Mouse (Mus musculus): ENCODE measurements at regions not wholly inside any gene's neighbourhood (a gene's known extent, or its start where the extent isn't known, plus 50 kb on each side); places are given as distances from the start of the nearest gene placed in this dataset.

DNA sequence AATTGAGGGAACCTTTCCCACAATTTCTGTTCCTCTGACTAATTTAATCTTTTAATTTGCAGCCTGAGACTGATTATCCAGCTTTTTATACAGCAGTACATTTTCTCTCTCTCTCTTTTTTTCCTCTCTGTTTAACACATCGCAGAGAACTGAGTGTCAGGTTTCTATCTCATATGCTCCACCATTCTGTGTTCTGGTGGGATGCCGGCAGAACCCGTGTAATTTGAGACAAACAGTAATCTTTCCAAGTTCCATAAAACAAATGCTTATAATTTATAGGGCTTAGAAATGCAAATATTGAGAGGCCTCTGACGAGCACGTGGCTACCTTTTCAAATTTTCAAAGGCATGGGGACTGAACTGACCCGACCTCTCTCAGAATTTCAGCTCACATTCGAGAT lies 59.1 kb downstream of the Zbtb18 start:
- no peak for ATAC-seq (ENCODE audit: insufficient number of reproducible peaks, low FRiP score, low TSS enrichment)

DNA sequence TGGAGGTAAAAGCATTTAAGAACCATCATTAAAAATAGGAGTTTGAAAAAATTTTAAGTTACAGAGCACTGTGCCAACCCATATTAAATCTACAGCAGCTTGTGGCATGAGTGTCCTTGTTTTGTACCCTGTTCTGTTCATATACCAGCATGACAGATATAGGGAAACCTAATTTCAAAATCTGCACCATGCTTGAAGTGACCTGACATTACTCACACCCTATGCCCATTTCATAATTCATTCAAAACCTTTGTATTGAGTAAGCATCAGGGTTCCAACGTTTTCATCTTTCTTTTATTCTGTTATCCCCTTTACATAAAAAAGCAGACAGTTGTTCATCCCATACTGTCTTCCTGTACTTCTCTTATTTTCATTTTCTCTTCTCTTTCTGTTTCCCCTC lies 61.8 kb downstream of the Zbtb18 start:
- ATAC-seq (ENCODE audit: insufficient number of reproducible peaks, low FRiP score, low TSS enrichment) = no peak

DNA sequence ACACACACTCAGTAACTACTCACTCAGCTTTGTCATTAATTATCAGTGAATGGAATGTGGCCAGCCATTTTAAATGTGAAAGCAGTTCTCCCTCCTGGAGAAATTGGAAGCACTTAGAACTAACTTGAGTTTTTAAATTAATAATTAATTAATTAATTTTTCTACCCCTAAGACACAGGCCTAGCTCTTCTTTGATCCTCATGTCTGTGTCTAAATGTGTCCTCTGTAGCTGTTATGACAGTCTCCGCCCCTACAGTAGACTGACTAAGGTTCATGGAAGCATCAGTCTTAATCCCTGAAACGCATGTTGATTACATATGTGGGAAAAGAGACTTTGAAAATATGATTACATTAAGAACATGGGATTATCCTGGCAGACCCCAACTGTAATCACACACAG lies 62.6 kb downstream of the Zbtb18 start:
- ATAC-seq (ENCODE audit: insufficient number of reproducible peaks, low FRiP score, low TSS enrichment) = no peak

DNA sequence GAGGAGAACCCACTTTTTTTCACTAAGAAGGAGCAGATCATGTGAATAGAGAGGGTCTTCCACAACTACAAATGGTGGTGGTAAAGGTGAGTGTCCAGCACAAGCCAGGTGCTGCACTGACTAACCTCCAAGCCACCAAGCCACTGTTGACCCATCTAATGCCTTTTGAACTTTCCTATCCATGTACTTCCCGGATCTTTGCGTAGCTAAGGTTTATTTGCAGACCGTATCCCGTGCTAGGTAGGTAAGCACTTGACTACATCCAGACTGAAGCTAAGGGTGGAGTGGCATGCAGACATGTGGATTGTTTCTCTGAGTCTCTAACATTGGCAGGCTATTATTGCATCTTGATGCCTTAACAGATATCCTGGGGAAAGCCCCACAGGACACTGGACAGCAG lies 65.2 kb downstream of the Zbtb18 start:
- 0 out of 2 replicates have a peak, but pooled peaks have one; percentile 4 for ATAC-seq (ENCODE audit: insufficient number of reproducible peaks, low FRiP score, low TSS enrichment)

DNA sequence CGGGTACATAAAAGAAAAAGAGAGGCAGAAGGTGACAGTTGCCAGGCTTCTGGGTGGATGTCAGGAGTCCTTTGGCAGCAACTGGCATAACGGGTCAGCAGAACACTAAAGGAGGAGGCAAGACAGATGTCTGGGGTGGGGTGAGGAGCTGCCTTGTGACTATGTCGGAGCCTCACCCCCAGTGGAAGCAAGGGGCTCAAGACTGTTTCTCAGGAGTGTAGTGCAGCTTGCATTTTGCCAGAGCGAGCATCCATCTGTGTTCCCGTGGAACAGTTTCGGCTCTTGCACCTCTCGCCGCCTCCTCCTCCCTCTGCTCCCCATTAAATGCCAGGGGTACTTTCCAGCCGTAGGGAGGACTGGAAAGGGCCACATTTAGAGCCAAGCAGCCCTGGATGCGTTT lies 67.6 kb downstream of the Zbtb18 start:
- no peak for ATAC-seq (ENCODE audit: insufficient number of reproducible peaks, low FRiP score, low TSS enrichment)

DNA sequence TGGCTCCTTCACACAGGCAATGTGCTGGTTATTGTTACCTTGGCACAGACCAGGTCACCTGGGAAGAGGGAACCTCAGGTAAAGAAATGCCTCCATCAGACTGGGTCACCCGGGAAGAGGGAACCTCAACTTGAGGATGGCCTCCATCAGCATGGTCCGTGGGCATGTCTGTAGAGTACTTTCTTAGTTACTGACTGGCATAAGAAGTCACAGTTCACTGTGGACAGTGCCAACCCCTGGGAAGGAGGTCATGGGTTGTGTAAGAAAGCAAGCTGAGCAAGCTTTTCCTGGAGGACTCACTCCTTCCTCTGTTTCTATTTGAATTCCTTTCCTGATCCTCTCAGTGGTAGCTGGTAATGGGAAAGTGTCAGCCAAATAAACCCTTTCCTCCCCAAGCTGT lies 70.0 kb downstream of the Zbtb18 start:
- ATAC-seq (ENCODE audit: insufficient number of reproducible peaks, low FRiP score, low TSS enrichment) = no peak

DNA sequence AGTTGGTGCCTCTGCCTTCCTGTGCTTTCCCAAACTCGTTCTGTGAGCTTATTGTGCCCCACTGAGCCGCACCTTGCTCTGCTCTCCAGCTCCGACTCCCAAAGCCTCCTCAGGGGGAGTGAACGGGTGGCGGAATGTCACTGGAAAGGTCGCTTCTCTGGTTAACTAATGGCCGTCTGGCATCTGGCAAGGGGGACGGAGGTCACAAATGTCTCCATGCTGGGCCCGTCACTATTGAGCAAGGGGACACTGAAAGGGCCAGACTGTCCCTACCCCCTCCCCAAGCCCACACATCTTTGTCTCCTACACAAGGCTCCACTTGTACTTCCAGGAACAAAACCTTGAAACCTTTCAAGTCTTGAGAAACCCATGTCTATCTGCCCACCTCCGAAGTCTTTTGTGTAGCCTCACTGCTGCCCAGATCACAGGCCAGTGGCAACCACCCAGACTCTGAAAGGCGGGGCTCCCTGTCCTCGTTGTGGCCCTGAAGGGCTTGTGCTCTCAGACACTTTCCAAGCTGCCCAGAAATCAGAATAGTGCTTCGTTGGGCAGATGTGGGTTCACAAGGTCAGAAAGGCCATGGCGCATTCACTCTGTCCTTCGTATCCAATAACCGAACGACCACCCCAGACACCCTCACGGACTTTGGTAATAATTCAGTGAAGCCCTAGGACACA lies 75.9 kb downstream of the Zbtb18 start:
- ATAC-seq (ENCODE audit: insufficient number of reproducible peaks, low FRiP score, low TSS enrichment) = no peak

DNA sequence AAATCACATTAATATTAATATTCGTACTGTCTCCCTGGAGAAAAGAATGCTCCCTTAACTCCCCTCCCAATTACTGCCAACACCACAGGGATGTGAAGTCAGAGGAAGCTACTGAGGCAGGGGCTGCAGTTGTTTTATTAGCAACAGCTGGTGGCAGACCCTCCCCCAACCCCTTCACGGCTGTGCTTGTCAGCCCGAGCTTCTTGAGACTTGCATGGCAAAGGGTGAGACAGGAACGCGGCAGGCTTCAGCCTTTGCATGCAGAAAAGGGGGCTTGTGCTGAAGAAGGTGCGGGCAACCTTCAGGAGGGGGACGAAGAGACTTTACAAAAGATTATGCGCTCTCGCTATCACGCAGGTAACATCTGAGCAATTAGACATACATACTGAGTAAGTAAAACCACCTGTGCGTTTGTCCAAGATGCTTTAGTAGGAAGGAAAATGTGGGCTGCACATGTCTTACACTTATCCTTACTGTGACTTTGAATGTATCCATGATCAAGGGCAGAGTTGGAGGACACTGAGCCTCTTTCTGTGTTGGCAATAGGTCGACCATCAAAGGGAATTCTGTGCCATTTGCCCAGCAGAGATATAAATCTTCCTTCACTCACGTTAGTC lies 76.9 kb downstream of the Zbtb18 start:
- ATAC-seq (ENCODE audit: insufficient number of reproducible peaks, low FRiP score, low TSS enrichment) = no peak

DNA sequence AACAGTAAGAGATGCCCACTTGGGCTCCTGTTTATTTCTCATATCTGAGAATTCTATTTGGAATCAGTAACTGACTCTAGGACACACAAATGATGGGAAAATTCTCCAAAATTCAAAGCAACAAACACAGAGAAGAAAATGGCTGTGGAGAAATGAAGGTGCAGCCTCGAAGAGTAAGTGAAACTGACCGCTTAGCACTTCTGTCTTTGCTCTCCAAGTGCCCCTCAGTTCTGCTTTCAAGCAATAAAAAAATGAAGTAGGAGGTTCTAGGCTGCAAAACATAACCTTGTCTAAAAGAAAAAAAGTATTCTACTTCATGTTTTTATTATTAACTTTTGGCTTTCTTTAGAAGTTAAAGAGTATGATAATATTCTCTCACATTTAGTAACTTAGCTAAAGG lies 79.0 kb downstream of the Zbtb18 start:
- no peak for ATAC-seq (ENCODE audit: insufficient number of reproducible peaks, low FRiP score, low TSS enrichment)

DNA sequence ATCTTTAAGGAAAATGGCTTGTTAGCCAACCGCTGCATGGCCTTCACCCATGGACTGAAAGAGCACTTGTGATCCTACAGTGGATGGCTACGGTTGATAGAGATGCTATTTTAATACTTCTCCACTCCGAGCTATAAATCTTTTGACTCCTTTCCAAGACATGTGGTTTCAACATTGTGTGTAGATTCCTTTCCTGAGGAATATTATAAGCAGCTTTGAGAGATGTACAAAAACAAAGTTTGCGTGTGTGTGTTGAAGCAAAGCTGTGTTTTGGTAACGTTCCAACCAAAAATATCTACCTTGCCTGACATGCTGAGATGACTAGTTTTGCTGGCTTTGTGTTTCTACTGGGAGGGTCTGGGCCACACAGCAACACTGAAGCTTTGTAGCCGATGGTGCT lies 83.0 kb downstream of the Zbtb18 start:
- no peak for ATAC-seq (ENCODE audit: insufficient number of reproducible peaks, low FRiP score, low TSS enrichment)

DNA sequence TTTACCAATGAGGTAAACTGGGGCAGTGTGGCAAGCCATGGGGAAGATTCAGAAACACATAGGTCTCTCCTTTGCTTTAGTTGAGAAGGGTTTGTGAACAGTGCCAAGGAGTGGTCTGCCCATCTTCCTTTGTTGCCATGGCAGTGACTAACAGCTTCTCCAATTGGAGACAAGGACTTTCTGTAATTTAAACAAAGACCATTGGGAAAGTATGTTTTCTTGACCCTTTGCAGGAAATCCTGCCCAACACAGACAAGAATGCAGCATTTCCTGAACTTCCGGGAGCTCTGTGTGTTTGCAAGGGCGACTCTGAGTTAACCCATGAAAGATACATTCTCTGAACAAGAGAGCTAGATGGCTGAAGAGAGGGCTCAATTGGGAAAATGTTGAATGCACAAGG lies 89.6 kb downstream of the Zbtb18 start:
- no peak for ATAC-seq (ENCODE audit: insufficient number of reproducible peaks, low FRiP score, low TSS enrichment)

DNA sequence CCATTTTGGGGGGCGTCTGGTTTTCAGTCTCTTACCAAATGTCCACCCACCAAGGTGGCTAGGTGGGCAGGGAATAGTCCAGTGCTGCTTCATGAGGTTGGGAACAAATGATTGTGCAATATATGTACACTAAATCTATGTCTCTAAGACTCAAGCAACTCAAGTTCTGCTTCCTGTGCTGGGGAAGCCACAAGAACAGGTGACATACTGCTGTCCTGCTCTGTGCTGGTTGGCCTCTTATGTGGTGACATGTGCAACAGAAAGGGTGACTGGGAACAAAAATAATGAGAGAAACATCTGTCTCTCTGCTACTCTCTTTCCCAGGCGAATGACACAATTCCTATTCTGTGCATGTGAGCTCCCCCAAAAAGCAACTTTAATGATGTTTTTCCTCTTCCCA lies 90.5 kb downstream of the Zbtb18 start:
- no peak for ATAC-seq (ENCODE audit: insufficient number of reproducible peaks, low FRiP score, low TSS enrichment)

DNA sequence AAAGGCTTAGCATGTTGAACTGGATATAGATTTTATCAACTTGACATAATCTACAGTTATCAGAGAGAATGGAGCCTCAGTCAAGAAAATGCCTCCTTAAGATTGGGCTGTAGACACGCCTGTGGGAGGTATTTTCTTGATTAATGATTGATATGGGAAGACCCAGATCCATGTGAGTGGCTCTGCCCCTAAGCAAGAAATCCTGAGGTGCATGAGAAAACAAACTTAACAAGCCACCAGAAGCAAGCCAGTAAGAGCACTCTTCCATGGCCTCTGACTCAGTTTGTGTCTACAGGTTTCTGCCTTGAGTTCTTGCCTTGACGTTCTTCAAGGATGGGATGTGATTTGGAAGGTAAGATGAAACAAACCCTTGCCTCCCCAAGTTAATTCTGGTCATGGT lies 91.2 kb downstream of the Zbtb18 start:
- no peak for ATAC-seq (ENCODE audit: insufficient number of reproducible peaks, low FRiP score, low TSS enrichment)

DNA sequence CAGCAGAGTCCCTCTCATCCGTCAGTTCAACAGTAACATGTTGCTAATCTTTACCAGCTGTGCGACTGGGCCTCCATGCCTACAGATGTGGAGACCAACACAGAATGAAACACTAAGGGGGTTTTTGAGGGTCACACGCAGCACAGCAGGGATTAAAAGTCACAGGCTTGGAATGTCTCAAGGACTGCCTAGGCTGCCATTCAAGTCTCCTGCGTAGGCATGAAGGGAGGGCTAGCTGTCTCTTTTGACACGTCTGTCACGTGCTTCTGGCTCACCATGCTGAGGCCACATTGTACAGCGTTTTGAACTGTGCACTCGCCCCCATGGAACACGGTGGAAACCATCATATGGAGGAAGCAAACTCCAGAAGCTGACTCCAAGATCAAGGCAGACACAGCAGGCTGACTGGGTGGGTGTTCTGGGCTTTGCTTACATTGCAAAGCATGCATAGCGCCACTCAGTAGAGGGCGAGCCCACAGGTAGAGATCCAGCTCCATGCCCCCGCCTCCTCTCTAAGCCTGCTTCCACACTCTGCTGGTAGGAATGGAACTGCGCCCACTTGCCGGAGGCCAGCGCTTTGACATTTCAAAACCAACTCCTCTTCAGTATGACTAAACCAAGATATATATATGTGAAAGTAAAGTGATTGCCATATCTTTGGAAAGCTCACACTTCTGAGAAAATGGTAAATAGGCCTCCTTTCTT lies 103.0 kb downstream of the Zbtb18 start:
- ATAC-seq (ENCODE audit: insufficient number of reproducible peaks, low FRiP score, low TSS enrichment) = no peak

DNA sequence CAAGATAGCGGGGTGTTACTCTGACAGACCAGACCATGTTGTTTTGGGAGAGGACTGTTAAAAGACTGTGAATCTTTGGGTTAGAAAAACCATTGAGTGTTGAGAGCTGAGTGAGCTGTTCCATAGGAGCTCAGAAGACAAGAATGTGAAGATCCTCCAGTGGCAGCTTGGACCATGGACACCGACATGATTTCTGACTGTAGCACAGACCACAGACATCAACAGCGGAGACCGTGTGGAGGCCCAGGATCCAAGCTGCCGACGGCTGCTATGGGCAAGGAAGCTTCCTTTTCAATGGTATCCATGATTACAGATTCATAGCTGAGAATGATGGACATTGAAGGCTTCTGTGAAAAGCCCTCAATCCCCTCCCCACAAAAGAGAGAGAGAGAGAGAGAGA lies 105.6 kb downstream of the Zbtb18 start:
- no peak for ATAC-seq (ENCODE audit: insufficient number of reproducible peaks, low FRiP score, low TSS enrichment)

DNA sequence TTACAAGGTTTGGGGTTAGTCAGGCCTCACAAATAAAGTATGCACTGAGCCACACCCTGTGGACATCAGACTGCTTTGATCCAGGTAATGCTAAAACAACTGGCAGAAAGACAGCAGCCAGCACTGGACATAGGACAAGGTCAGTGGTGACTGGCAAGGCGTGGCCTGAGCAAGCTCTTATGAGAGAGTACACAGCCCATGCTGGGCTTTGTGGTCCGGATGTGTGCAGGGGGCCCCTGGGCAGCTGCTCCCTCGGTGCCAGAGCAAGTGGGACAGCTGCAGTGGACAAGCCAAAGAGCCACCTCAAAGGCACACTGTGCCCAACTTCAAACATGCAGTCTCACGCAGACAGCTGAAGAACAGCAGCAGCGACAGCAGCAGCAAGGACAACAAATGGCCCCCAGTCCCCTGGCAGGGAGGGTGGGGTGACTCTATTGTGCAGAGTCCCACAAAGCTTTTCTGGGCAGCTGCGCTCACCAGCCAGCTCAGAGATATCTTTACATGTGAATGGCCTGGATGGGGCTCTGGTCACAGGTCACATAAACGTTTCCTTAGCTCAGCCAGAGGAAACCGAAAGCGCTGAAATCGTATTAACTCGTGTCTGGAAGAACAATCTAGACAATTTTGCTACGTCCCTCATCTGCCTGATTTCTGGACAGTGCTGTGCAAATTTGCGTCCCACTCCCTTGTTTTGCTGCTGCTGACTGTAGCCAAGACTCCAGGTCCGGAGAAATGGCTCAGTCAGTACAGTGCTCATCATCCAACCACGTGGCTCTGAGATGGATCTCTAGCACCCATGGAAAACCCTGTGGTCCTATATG lies 113.5 kb downstream of the Zbtb18 start:
- no peak for ATAC-seq (ENCODE audit: insufficient number of reproducible peaks, low FRiP score, low TSS enrichment)

DNA sequence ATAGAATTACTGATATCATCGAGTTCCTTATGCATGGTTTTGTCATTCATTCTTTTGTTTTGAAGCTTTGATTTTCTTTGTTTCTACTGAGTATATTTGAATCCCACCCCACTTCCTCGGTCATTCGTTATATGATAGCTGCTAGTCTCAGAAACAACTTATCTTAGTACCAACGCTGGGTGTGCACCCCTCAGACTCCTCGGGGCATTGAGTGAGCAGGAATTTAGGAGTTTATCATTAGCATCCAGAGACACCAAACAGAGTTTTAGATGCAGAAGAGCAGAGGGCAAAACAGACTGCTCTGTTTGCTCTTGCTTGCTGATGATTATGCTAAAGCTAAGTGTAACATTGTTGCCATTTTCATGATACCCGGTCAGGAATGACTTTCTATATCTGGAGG lies 115.3 kb downstream of the Zbtb18 start:
- ATAC-seq (ENCODE audit: insufficient number of reproducible peaks, low FRiP score, low TSS enrichment) = no peak

DNA sequence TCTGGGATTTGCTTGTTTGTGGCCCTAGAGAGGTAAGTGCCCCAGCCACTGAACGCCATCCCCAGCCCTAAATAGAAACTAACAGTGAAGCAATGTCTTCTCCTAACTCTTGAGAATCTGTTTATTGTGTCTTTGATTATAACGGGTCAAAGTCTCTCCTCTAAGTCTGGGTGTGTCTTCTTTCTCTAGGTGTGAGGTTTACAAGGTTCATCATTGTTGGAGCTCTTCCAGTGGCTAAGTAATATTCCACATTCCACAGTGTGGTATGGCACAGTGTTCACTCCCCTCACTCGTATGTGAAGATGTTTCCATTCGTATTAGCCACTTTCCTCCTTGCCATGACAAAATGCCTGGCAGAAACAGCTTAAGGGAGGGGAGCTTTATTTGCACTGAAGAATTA lies 115.7 kb downstream of the Zbtb18 start:
- ATAC-seq (ENCODE audit: insufficient number of reproducible peaks, low FRiP score, low TSS enrichment) = no peak

DNA sequence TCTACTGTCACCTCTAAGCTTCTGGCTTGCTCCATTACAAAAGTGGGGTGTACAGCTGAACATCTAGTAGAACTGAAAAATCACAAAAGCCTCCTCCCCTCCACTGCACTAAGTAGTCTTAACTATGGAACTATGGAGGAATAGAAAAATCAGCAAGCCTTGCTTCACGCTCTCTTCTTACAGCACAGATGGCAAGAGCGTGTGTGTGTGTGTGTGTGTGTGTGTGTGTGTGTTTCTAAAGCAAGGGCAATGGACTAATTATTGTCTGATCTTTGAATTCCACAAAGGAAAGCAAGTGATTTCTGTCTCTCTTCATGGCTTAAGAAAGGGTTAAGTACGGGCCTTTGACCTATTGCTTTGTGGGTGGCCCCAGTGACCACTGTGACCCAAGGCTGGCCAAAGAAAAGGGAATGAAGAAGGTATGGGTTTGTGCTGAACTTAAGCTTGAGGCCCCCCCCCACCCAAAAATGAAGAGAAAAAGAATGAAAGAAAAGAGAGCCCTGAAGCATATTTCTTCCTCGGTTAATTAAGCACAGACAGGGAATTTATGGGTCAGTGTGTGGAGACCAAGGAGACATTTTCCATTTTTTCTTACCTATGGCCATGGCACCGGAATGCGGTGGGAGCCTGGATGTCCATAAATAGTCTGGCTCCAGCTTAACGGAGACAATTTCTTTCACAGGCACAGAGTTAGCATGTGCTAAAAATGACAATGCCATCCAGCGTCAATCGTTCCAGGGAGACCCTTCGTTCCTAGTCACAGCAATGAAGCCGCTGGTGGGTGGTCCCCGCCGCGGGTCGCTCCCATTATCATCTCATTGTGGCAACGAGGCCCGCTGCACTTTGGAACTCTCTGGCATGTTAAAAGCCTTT lies 119.8 kb downstream of the Zbtb18 start:
- no peak for ATAC-seq (ENCODE audit: insufficient number of reproducible peaks, low FRiP score, low TSS enrichment)

DNA sequence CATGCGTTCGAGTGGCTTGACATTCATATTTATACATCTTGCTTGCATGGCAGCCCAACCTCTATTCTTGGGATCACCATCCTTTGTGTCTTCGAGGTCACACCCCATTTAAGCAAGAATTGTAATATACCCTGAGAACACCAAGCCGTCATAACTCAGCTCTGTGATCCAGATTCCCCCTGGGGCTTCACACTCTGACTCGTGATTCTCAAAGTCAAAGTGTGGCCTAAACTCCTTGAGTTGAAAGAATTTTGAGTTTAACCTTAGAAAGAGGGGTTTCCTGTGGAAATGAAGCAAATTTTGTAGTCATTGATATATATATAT lies 120.4 kb downstream of the Zbtb18 start:
- no peak for ATAC-seq (ENCODE audit: insufficient number of reproducible peaks, low FRiP score, low TSS enrichment)
